Mouse (Mus musculus): ENCODE measurements around the gene Fyttd1. TPM values are rescaled to one million over a fixed set of nuclear protein-coding genes. Genes with fewer than 3 reads are reported as not detected.
"Not testable (repeated sequence)": the region's sequence is repeated elsewhere in the genome, so short reads cannot be mapped to it uniquely, and the experiment has no call there.

Gene Fyttd1
- polyA plus RNA-seq, 1 experiment from 2014 or later, result 115 TPM

- Histone ChIP-seq H3K4me1 (no peaks in the 10 kb centered on the region), H3K27ac (no peak overlapping the region), H3K27me3 (replicated peaks) (no peaks in the 10 kb centered on the region), H3K9me3 (no peaks in the 10 kb centered on the region), H3K9ac (no peak overlapping the region), H3K4me2 (replicated peaks) (no peak overlapping the region), H3K4me3 (no peak overlapping the region), H3K36me3 (peaks cover 40% of the 10 kb centered on the region)
- 83% methylated on average over 2 of the region's 2 CpGs for WGBS
- ATAC-seq (ENCODE audit: low FRiP score, low read depth), result no peak
Measured at GRCm38 (mm10) chr16:32889881-32890280, 12.6 kb downstream of the Fyttd1 start.

GRCm38 (mm10) chr16:32896126-32896525, 18.8 kb downstream of the Fyttd1 start:
- Histone ChIP-seq H3K4me3 (no peak overlapping the region), H3K27me3 (replicated peaks) (no peaks in the 10 kb centered on the region), H3K9me3 (no peaks in the 10 kb centered on the region), H3K9ac (no peak overlapping the region), H3K4me2 (replicated peaks) (no peak overlapping the region), H3K36me3 (peaks cover 46% of the 10 kb centered on the region), H3K4me1 (no peaks in the 10 kb centered on the region), H3K27ac (no peak overlapping the region)
- ATAC-seq (ENCODE audit: low FRiP score, low read depth), result no peak

GRCm38 (mm10) chr16:32901360-32902050, 24.2 kb downstream of the Fyttd1 start:
- no peak overlapping the region for H3K4me3 ChIP-seq
- H3K9me3 ChIP-seq, result no peaks in the 10 kb centered on the region
- H3K36me3 ChIP-seq, result peaks cover 33% of the 10 kb centered on the region
- no peak overlapping the region for H3K4me2 ChIP-seq (replicated peaks)
- H3K27ac ChIP-seq, result no peak overlapping the region
- H3K27me3 ChIP-seq (replicated peaks), result no peaks in the 10 kb centered on the region
- ATAC-seq (ENCODE audit: low FRiP score, low read depth), result no peak
- H3K9ac ChIP-seq, result no peak overlapping the region
- H3K4me1 ChIP-seq, result no peaks in the 10 kb centered on the region
- WGBS, result 90% methylated on average over 2 of the region's 2 CpGs

GRCm38 (mm10) chr16:32902051-32902428, 24.7 kb downstream of the Fyttd1 start:
- no peak for ATAC-seq (ENCODE audit: low FRiP score, low read depth)
- no peak overlapping the region for H3K4me3 ChIP-seq
- H3K9me3 ChIP-seq, result no peaks in the 10 kb centered on the region
- no peak overlapping the region for H3K4me2 ChIP-seq (replicated peaks)
- WGBS, result 77% methylated on average over 3 of the region's 3 CpGs
- peaks cover 33% of the 10 kb centered on the region for H3K36me3 ChIP-seq
- H3K4me1 ChIP-seq, result no peaks in the 10 kb centered on the region
- no peak overlapping the region for H3K27ac ChIP-seq
- H3K9ac ChIP-seq, result no peak overlapping the region
- no peaks in the 10 kb centered on the region for H3K27me3 ChIP-seq (replicated peaks)

- no peak for ATAC-seq (ENCODE audit: low FRiP score, low read depth)
- H3K27ac ChIP-seq, result no peak overlapping the region
Measured at GRCm38 (mm10) chr16:32906186-32906585, 28.9 kb downstream of the Fyttd1 start.

GRCm38 (mm10) chr16:32906727-32907126, 29.4 kb downstream of the Fyttd1 start:
- Histone ChIP-seq H3K4me2 (replicated peaks) (no peak overlapping the region), H3K9ac (no peak overlapping the region), H3K9me3 (no peaks in the 10 kb centered on the region), H3K36me3 (peaks cover 13% of the 10 kb centered on the region), H3K4me3 (no peak overlapping the region), H3K4me1 (no peaks in the 10 kb centered on the region), H3K27me3 (replicated peaks) (no peaks in the 10 kb centered on the region), H3K27ac (no peak overlapping the region)
- 52% methylated on average over 8 of the region's 8 CpGs for WGBS
- ATAC-seq (ENCODE audit: low FRiP score, low read depth), result no peak

More at GRCm38 (mm10) chr16:32906186-32906585, 28.9 kb downstream of the Fyttd1 start:
- no peak overlapping the region for H3K9ac ChIP-seq
- no peaks in the 10 kb centered on the region for H3K9me3 ChIP-seq
- WGBS, result 88% methylated on average over 2 of the region's 2 CpGs
- no peak overlapping the region for H3K4me3 ChIP-seq
- H3K4me1 ChIP-seq, result no peaks in the 10 kb centered on the region
- H3K27me3 ChIP-seq (replicated peaks), result no peaks in the 10 kb centered on the region
- H3K36me3 ChIP-seq, result peaks cover 16% of the 10 kb centered on the region
- H3K4me2 ChIP-seq (replicated peaks), result no peak overlapping the region

- no peak overlapping the region for H3K4me3 ChIP-seq
- ATAC-seq (ENCODE audit: low FRiP score, low read depth), result no peak
- no peak overlapping the region for H3K9ac ChIP-seq
- no peak overlapping the region for H3K27ac ChIP-seq
- H3K4me2 ChIP-seq (replicated peaks), result peak overlapping the region; percentile 69
- no peaks in the 10 kb centered on the region for H3K9me3 ChIP-seq
- peaks cover 6% of the 10 kb centered on the region for H3K4me1 ChIP-seq
- 71% methylated on average over 7 of the region's 7 CpGs for WGBS
- H3K36me3 ChIP-seq, result no peaks in the 10 kb centered on the region
- H3K27me3 ChIP-seq (replicated peaks), result no peaks in the 10 kb centered on the region
Measured at GRCm38 (mm10) chr16:32913212-32913611, 35.9 kb downstream of the Fyttd1 start.

- Histone ChIP-seq H3K27me3 (replicated peaks) (no peaks in the 10 kb centered on the region), H3K4me3 (peak within 1 kb of the TSS; percentile 96), H3K9me3 (no peaks in the 10 kb centered on the region), H3K4me1 (peaks cover 6% of the 10 kb centered on the region), H3K27ac (no peak within 1 kb of the TSS), H3K4me2 (replicated peaks) (peak within 1 kb of the TSS; percentile 69), H3K36me3 (no peaks in the 10 kb centered on the region), H3K9ac (peak within 1 kb of the TSS; percentile 96)
- peak; percentile 88 for ATAC-seq (ENCODE audit: low FRiP score, low read depth)
- under 1% methylated on average over 85 of the region's 85 CpGs for WGBS
Measured at GRCm38 (mm10) chr16:32913937-32914881, 36.9 kb downstream of the Fyttd1 start, which contains the start of gene Lrch3. Lrch3 (plus strand) TSS chr16:32914100.

- WGBS, result 80% methylated on average over 9 of the region's 9 CpGs
- Histone ChIP-seq H3K36me3 (no peaks in the 10 kb centered on the region), H3K4me1 (peaks cover 6% of the 10 kb centered on the region), H3K9me3 (no peaks in the 10 kb centered on the region), H3K27ac (no peak overlapping the region), H3K4me2 (replicated peaks) (peak overlapping the region; percentile 69), H3K9ac (0 out of 2 replicates have a peak overlapping the region, but pooled peaks have one; percentile 96), H3K27me3 (replicated peaks) (no peaks in the 10 kb centered on the region), H3K4me3 (peak overlapping the region; percentile 96; the same call in 1 of the 2 replicates)
- ATAC-seq (ENCODE audit: low FRiP score, low read depth), result no peak
Measured at GRCm38 (mm10) chr16:32915292-32916068, 38.2 kb downstream of the Fyttd1 start.

GRCm38 (mm10) chr16:32926629-32927028, 49.3 kb downstream of the Fyttd1 start:
- 92% methylated on average over 9 of the region's 9 CpGs for WGBS
- H3K9ac ChIP-seq; H3K9me3 ChIP-seq; H3K4me1 ChIP-seq; H3K27ac ChIP-seq; ATAC-seq (ENCODE audit: low FRiP score, low read depth); H3K4me3 ChIP-seq; H3K4me2 ChIP-seq (replicated peaks); H3K27me3 ChIP-seq (replicated peaks): not testable (repeated sequence)
- peaks cover 18% of the 10 kb centered on the region for H3K36me3 ChIP-seq

GRCm38 (mm10) chr16:32927044-32927443, 49.7 kb downstream of the Fyttd1 start:
- peaks cover 18% of the 10 kb centered on the region for H3K36me3 ChIP-seq
- no peaks in the 10 kb centered on the region for H3K27me3 ChIP-seq (replicated peaks)
- H3K27ac ChIP-seq, result no peak overlapping the region
- no peaks in the 10 kb centered on the region for H3K4me1 ChIP-seq
- H3K4me3 ChIP-seq, result no peak overlapping the region
- 91% methylated on average over 8 of the region's 8 CpGs for WGBS
- ATAC-seq (ENCODE audit: low FRiP score, low read depth), result no peak
- H3K4me2 ChIP-seq (replicated peaks), result no peak overlapping the region
- no peak overlapping the region for H3K9ac ChIP-seq
- no peaks in the 10 kb centered on the region for H3K9me3 ChIP-seq

- H3K36me3 ChIP-seq, result peaks cover 7% of the 10 kb centered on the region; the same call in 1 of the 2 replicates
Measured at GRCm38 (mm10) chr16:32929918-32930317, 52.6 kb downstream of the Fyttd1 start.

More at GRCm38 (mm10) chr16:32929918-32930317, 52.6 kb downstream of the Fyttd1 start:
- Histone ChIP-seq H3K27ac (no peak overlapping the region), H3K4me2 (replicated peaks) (no peak overlapping the region), H3K9ac (no peak overlapping the region), H3K4me1 (no peaks in the 10 kb centered on the region), H3K9me3 (no peaks in the 10 kb centered on the region), H3K27me3 (replicated peaks) (no peaks in the 10 kb centered on the region), H3K4me3 (no peak overlapping the region)
- 22% methylated on average over 2 of the region's 2 CpGs for WGBS
- ATAC-seq (ENCODE audit: low FRiP score, low read depth), result no peak
